Mouse (Mus musculus): ENCODE results near the gene 4930568D16Rik.

4930568D16Rik gene

DNA sequence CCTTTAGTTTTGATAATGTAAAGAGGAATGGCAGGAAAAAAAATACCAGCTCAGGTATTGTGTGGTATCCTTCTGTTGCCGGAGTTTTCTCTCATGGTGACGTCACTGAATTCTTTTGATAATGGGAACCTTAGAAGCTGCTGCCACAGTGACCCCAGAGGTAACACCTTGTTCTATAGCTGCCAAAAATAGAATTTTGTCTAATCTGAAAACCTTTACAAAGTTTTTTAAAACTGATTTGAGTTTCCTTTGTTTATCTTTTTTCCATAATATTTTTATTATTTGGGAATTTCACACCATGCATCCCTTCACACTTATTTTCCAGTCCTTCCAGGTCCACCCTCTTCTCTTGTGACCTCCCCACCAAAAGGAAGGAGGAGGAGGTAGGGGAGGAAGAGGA lies at the start of gene 4930568D16Rik:
4930568D16Rik (minus strand) TSS at position 101 of the 400 bp plus-strand sequence.
- DNase-seq (ENCODE audit: extremely low read depth, low read depth), result no peak

DNA sequence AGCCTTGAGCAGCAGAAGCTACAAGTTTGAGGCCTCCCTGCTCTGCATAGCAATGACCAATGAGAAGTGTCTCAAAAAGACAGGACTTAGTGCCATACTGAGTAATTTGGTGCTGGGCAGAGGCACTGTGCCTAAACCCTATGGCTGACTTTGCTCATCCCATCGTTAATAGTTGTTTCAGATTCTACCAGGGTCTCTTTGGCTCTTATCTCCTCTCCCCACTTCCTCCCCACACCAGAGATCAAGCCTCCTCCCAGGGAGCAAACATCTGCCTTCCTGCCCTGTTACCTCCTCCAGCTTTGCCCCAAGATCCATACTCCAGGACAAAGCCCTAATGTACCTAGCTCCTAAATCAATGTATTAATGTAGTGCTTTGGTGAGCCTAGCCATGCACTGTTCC lies 49.7 kb upstream of the 4930568D16Rik start:
- DNase-seq (ENCODE audit: extremely low read depth, low read depth), result no peak

DNA sequence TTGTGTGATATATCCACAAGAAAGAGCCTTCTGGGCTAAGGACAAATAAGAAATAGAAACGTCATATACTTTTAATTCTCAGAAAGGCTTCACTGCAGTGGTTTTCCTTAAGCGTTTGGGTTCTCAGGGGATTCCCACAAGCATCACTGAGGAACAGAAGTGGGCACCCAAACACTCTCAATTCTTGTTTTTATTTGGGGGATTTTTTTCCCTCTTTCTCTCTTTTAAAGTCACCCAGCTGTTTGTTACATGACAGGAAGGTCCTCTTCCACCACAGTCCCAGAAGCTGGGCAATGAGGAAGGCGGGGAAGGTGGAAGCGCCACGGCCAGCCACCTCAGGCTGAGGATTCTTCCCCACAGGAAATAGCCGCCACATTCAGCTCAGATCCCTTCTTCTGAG lies 48.9 kb upstream of the 4930568D16Rik start:
- no peak for DNase-seq (ENCODE audit: extremely low read depth, low read depth)

DNA sequence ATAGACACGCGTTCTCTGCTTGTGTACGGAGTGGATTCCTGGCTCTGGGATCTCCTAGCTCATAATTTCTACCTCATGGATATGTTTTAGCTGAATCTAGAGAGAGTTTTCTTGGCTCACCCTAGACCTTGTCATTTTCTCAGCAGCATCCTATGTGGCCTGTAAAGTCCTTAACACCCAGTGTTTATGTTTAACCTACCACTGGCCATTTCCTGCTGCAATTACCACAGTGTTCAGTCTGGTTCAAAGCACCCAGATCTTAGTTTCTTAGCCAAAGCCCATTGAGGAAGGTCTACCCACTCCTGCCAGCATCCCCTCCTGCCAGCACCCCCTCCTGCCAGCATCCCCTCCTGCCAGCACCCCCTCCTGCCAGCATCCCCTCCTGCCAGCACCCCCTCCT lies 45.3 kb upstream of the 4930568D16Rik start:
- no peak for DNase-seq (ENCODE audit: extremely low read depth, low read depth)

DNA sequence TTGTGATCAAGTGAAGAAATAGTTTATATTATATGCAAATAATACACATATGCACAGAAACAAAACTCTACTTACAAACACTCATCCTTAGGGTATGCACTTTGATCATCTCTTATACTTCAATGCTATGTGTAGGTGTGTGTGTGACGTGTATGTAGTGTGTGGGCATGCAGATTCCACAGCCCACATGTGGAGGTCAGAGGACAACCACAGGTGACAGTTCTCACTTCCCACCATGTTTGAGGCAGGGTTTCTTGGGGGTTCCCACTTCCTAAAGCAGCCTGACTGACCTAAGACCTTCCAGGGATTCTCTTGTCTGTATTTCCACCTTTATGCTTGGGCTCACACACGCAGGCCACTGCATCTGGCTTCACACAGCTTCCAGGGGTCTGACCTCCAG lies 44.7 kb upstream of the 4930568D16Rik start:
- DNase-seq (ENCODE audit: extremely low read depth, low read depth), result no peak

DNA sequence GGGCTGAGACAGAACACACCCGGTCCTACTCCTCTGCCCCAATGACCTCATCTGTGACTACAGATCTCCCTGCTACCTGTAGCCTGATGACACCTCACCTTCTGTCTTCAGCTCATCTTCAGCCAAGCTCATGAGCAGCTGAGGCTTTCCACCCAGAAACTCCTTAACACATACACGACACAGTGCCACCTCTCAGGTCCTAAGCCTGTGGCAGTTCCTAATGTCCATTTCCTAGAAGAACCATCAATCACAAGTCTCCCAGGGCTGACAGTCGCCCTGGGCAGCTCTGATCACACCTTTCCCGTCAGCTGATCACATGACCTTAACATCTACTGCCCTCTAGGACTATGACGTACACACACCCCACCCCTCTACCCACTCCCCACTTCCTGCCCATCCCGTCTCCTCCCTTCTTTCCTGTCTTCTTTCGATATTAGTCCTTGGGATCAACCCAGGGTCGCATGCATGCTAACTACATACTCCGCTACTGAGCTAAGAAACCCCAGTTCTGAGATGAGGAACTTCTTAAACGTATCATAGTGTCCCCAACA lies 44.2 kb upstream of the 4930568D16Rik start:
- DNase-seq (ENCODE audit: extremely low read depth, low read depth), result no peak

DNA sequence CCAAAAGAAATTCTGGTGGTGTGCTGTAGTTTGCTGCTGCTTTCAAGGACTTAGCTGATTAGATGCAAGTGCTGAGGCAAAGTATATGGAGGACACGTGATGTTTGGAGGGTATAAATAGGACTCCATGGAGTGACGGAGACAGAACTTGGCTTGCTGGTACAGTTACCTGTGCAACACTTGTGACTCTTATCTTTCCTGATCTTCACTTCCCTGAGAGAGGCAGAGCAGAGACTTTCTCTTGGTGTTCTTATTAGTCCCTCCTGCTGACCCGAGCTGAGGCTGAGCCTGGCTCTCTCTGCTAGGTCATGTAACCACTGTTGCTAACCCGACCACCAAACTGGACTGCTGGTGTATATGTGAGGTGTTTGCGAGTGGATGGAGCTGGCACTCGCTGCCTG lies 41.9 kb upstream of the 4930568D16Rik start:
- DNase-seq (ENCODE audit: extremely low read depth, low read depth), result no peak

DNA sequence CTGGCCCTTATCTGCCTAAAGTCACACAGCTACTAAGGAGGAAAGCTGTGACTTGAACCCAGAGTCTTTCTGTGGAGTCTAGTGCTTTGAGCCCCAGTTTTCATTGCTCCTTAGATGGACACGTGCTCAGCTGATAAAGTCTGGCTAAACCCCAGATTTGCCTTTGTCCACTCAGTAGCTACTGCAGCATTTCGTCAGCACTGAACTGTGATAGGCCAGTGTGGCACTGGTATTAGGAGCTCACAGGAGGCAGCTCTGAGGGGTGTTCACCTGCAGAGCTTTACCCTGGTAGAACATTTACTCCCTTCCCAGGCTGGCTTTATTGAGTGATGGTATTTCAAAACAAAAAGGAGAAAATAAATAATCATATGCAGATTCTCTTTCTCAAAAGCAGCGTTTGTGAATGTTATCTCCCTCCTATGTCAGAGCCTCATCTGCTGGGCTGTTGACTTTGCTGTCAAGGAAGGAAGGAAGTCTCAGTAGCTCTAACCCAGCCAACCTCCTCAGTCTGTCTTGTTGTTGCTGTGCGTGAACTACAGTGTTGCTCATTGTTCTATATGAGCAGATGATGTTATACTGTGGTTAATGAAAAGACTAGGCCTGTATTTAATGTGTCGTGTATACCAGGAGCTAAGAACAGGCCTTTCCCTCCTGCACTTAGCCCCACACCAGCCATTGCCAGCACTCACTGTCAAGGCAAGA lies 41.0 kb upstream of the 4930568D16Rik start:
- no peak for DNase-seq (ENCODE audit: extremely low read depth, low read depth)

DNA sequence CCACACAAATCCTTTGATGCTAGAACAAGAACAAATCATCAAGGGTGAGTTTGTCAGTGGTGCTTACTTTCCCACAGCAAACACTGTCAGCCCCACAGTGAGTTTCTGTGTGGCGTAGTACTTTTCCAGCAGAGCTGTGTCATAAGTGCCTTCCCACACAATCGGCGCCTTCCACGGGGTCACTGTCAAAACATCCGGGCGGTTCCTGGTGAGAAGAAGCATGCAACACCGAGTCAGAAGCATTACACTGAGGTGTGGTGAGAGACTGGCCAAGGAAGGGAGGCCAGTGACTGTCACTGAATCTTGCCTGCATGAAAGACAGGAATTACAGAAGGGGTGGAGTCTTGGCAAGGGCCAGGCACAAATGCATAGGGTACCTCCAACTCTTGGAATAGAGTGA lies 40.3 kb upstream of the 4930568D16Rik start:
- no peak for DNase-seq (ENCODE audit: extremely low read depth, low read depth)

DNA sequence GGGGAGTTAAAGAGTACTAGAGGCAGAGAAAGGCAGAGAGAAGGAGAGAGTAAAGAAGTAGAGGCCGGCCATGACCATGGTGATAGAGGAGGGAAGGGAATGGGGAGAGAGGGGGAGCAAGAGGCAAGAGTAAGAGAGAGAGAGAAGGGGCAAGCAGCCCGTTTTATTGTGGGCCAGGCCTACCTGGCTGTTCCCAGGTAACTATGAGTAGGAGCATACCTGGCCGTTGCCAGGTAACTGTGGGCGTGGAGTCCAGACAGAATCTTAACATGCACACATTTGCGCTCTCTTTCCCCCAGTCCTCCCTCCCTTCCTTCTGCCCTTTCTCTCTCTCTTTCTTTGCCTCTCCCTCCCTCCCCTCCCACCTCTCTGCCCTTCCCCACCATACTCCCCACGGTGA lies 39.7 kb upstream of the 4930568D16Rik start:
- no peak for DNase-seq (ENCODE audit: extremely low read depth, low read depth)

DNA sequence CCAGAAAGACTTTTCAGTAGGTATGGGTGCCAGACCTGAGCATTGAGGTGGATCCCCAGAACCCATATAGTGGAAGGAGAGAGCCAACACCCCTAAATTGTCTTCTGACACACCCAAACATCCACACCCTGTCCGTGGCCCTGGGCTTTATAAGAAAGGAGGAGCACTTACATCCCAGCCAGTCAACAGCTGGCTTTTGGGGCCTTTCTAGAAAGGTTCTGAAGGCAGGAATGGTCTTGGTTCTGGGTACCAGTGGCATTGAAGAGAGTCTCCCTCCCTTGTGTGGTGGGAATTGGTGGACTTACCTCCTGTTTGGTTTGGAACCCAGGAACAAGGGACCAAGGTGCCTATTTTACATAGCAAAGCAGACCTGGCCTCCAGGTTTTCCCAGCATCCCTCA lies 39.1 kb upstream of the 4930568D16Rik start:
- DNase-seq (ENCODE audit: extremely low read depth, low read depth), result no peak

DNA sequence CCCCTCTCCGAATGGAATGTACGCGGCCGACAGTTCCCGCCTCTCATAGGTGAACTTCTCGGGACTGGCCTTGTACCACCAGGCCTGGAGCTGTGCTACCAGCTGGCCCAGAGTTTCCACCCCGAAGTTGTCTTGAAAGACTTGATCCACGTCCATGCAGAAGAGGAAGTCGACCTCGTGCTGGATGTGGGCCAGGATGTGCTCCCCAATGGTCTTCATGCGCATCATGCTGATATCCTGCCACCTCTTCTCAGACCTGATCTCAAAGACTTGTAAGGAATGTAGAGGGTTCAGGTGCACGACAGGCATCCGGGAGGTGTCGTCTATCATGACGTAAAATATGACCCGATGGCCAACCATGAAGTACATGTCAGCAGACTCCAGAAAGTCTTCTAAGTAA lies 34.9 kb upstream of the 4930568D16Rik start:
- no peak for DNase-seq (ENCODE audit: extremely low read depth, low read depth)

DNA sequence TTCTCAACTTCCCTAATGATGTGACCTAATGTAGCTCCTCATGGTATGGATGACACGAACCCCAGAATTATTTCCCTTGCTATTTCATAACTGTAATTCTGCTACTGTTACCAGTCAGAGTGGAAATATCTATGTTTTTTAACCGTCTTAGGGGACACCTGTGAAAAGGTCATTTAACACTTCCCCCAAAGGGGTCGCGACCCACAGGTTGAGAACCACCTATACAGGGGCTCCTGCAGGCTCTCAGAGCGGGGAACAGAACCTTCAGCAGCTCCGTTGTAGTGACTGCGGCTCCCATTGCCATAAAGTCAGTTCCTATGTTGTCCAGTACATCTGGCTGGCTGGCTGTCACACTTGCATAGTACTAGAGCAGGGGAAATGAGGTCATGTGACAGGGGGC lies 33.2 kb upstream of the 4930568D16Rik start:
- no peak for DNase-seq (ENCODE audit: extremely low read depth, low read depth)

DNA sequence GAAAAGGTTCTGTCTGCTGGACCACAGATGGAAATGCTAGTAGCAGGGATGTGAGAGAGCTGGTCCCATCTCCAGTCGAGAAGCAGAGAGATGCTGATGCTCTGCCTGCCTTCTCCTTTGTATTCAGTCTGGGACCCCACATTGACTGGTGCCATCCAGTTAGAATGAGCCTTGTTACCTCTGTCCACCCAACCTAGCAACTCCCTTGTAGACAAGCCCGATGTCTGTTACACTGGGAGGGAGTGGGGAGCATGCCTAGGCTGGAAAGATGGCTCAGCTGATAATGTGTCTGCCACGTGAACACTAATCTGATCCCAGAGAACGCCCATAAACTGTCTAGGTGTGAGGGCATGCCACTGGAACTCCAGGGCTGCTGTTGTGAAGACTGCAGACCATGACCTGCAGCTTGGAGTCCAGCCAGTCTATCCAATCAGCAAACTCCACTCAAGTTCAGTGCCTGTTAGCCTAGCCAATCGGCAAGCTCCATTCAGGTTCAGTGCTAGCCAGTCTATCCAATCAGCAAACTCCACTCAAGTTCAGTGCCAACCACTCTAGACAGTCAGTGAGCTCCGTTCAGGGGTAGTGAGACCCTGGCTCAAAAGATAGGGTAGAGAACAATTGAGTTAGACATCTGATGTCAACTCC lies 30.8 kb upstream of the 4930568D16Rik start:
- DNase-seq (ENCODE audit: extremely low read depth, low read depth), result peak; percentile 51

DNA sequence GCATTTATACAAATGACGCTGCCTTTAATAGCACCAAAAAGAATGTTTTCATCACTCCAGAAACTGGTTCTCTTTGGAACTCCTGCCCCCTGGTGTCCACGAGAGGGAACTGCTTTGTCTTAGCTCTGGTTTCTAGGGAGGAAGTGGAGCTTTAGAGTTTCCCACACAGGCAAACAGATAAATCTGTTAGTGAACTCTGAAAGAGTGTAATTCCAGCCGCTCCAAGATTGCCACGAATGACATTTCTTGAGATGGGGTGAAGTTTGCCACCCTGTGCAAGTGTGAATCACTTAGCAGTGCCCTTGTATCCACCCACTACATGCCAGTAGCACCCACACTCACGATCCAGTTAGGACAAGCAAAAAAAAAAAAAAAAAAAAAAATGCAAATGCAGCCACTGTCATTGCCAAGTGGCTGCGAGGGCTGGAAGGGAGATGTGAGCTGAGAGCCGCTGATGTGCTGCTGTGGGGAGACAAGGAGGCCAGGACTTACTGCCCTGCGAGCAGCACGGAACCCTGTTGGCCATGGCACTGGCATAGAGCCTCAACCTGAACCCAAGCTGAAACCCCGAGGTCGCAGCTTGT lies 30.2 kb upstream of the 4930568D16Rik start:
- peak; percentile 63 for DNase-seq (ENCODE audit: extremely low read depth, low read depth)

DNA sequence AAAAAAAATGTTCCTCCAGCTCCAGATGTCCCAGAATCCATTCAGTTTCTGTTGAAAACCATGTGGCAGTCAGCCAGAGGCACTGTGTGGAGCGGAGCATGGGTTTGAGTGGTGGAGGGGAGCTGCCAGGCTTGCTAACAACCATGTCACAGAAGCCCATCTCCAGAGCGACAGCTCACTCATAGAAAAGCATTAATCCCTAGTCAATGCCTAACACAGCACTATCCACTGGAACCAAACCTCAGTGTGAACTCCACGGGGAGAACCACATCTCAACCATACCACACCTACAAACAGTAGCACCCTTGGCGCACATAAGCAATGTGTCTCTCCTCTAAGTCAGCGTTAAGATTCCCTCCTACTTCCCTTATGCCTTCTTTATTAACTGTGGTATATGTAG lies 29.6 kb upstream of the 4930568D16Rik start, which contains the start of gene 4930402F06Rik:
4930402F06Rik (minus strand) TSS at position 80 of the 400 bp plus-strand sequence.
- DNase-seq (ENCODE audit: extremely low read depth, low read depth), result no peak

DNA sequence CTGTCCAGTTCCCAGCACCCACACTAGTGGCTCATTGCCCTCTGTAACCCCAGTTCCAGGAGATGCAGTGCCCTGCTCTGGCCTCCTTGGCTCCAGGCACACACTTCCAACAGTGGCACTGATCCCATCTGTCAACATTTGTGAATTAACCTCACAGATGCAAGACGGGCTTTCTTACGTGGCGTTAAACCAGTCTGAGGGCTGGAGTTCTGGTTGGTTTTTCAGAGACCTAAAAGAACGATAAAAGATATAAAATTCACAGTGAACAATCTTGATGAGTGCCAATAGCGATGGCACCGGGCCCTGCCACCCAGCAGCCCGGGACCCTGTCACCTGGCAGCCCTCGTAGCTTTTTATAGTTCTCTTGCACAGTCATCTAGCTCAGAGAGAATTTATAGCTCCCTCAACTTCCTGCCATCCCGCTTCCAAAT lies 17.9 kb upstream of the 4930568D16Rik start:
- no peak for DNase-seq (ENCODE audit: extremely low read depth, low read depth)

DNA sequence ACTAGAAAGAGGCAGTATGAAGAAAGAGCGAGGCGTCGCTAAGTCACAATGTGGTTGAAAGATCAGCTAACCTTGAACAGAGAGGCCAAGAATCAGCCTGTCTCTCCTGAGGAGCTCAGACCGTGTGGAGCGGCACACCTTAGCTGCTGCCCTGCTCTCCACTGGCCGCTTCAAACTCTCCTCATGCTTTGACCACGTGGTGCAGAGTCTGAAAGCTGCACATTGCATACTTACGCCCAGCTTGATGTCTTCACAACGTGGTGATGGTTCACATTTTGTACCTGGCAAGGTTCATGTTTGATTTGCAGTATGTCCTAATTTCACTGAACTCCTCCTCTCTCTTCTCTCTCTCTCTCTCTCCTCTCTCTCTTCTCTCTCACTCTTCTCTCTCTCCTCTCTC lies 11.8 kb upstream of the 4930568D16Rik start:
- no peak for DNase-seq (ENCODE audit: extremely low read depth, low read depth)

DNA sequence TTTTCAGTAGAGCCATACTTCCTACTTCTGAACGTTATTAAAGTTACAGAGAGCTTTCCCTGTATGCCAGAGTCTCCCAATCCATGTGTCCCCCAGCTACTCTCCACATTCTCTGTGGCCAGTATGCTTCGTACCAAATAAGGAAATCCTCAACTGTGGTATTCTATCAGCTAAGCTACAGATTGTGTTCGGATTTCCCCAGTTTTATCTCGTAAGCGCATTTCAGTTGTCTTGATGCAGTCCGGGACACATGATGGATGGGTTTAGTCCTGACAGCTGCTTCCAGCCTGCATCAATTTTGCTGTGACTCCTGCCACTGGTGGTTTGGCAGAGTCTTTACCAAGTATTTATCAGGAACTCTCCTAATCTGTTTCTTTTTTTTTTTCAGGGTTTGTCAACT lies 10.1 kb upstream of the 4930568D16Rik start:
- DNase-seq (ENCODE audit: extremely low read depth, low read depth), result no peak

DNA sequence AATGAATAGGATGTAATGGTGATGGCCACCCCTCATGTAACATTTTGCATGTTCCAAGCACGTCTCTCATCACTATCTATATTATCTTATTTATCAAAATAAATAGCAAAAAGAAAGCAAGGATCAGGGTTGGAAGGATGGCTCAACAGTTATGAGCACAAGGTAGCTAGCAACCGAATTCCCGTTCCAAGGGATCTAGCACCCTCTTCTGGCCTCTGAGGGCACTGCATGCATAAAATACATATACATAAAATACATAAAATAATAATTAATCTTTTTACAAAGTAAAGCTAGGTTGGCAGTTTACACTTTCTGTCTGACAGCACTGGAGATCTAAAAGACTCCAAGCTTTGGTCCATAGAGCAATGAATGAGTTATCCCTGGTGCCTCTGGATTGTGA lies 5.5 kb upstream of the 4930568D16Rik start:
- peak; percentile 26 for DNase-seq (ENCODE audit: extremely low read depth, low read depth)

DNA sequence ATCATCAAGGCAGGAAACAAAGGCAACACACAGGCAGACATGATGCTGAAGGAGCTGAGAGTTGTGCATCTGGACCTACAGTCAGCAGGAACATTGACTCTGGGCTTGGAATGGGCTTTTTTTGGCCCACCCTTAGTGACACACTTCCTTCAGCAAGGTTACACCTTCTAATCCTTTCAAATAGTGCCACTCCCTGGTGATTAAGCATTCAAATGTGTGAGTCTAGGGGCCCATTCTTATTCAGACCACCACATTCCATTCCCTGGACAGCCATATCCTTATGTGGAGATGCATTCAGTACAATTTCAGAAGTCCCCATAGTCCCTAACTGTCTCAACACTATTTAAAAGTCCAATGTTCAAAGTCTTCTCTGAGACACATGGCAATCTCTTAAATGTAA lies 3.2 kb upstream of the 4930568D16Rik start:
- DNase-seq (ENCODE audit: extremely low read depth, low read depth), result no peak

DNA sequence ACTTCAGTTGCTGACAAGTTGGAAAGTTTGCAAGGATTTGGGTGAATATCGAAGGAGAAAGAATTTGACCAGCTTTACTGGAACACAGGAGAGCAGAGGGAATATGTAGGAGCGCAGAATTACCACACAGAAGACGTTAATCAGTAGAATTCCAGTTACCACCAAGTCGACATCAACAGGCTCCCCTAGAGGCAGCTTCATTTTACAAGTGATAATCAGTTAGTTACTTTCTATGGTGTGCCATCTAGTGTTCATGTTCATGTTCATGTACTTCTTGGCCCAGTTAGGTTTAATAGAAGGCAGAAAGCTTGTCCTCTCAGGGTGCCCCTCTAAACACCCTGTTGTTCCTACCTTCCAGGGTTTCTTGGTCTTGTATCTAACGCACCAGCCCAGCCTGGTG lies 18.3 kb downstream of the 4930568D16Rik start:
- DNase-seq (ENCODE audit: extremely low read depth, low read depth), result peak; percentile 57

All from MEL-GATA-1-ER (cell line).